Mouse (Mus musculus) spleen, postnatal 0 days (tissue): ENCODE results near the gene Gm10320. TPM values are rescaled to one million over a fixed set of nuclear protein-coding genes. Genes with fewer than 3 reads are reported as not detected.

Source experiments
- polyA plus RNA-seq: library from polyadenylated mRNA; unstranded; fragments of >200 nt; fragmentation: Nextera tagmentation; extraction: Ambion mirVana; gene quantifications from 2 replicates; pipeline ENCODE4 v1.2.1, GENCODE M21; 2015

The Gm10320 gene
- 0.41 and 1.3 TPM in 2 replicates for polyA plus RNA-seq

DNA sequence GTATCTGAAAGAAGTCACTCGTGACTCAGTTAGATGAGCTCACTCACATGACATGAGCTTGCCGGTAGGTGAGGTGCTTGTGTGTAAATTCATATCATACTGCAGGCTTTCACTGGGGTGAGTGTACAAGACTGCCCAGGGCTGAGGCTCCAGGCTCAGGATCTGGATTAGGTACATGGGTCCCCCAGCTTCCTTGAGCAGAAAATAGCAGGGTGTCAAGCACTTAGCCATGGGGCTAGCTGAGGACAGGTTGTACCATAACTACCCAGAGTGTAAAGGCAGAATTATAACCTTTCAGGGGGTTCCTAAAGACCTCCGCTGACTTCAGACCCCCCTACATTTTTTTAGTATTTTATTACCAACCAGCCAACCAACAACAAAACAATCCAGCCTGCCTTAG, at the start of gene Gm10320:
Gm10320 (minus strand) TSS at position 93 of the 400 bp plus-strand sequence.

Other genes starting within 250 kb of the Gm10320 start
- gene Utp15, start 229.0 kb downstream of the Gm10320 start, polyA plus RNA-seq = 14.4 and 15.5 TPM in 2 replicates
- 18.3 and 19.2 TPM in 2 replicates for gene Ankra2, start 228.9 kb downstream of the Gm10320 start, polyA plus RNA-seq
- gene Gm21976, start 212.1 kb downstream of the Gm10320 start, polyA plus RNA-seq = not detected in 2 replicates
- 568 and 606 TPM in 2 replicates for gene Btf3, start 175.0 kb downstream of the Gm10320 start, polyA plus RNA-seq
- gene Foxd1, start 137.8 kb downstream of the Gm10320 start, polyA plus RNA-seq = not detected in 2 replicates
- not detected in 2 replicates for gene Tmem174, start 145.4 kb upstream of the Gm10320 start, polyA plus RNA-seq
- 0.18 TPM in 1 of 2 replicates, not detected in the other for gene Tmem171, start 202.8 kb upstream of the Gm10320 start, polyA plus RNA-seq